Mouse (Mus musculus): ENCODE results near the gene Lemd1. TPM values are rescaled to one million over a fixed set of nuclear protein-coding genes. Genes with fewer than 3 reads are reported as not detected.

Lemd1 gene
- polyA plus RNA-seq, 1 experiment: not detected

DNA sequence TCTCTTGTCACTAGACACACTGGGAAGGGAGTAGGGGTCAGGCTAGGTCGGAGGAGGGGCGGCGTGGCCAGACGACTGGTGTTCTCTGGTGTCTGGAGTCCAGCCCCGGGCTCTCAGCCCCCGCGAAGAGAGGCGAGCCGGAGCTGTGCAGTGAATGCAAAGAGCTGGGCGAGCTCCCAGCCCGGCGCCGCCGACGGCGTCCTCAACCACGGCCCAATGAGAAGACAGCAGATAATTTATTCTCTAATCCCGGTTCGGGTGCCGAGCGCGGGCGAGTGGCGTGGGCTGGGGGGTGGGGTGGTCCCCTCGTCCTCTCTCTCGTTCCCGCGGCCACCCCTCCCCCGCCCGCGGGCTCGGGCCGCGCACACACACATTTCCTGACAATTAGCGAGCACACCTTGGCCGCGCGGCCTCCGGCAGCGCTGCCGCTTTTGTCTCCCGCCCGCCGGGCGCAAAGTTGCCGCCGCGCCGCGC lies 1.2 kb upstream of the Lemd1 start:
- Histone ChIP-seq H3K27ac (ENCODE audit: insufficient read depth, low read depth, low read length) (no peak overlapping the region), H3K4me3 (ENCODE audit: insufficient read depth, low read depth, low read length) (peak overlapping the region; percentile 55), H3K4me1 (ENCODE audit: control insufficient read depth, insufficient read depth, low read length) (no peaks in the 10 kb centered on the region), H3K36me3 (ENCODE audit: control insufficient read depth, insufficient read depth, low read length) (no peaks in the 10 kb centered on the region), H3K27me3 (replicated peaks; ENCODE audit: control insufficient read depth, insufficient read depth, low read length) (peaks cover 2% of the 10 kb centered on the region; the same call in 1 of the 2 replicates)
- no peak for TF ChIP-seq POLR2A (IDR thresholded peaks at IDR 0.05; ENCODE audit: low read depth, low read length)
- no peak for TF ChIP-seq CTCF (conservative IDR thresholded peaks at IDR 0.05; ENCODE audit: insufficient read depth, insufficient read length, low read depth, low read length)
- DNase-seq: peak; percentile 34
- under 1% methylated on average over 50 of the region's 50 CpGs for WGBS

DNA sequence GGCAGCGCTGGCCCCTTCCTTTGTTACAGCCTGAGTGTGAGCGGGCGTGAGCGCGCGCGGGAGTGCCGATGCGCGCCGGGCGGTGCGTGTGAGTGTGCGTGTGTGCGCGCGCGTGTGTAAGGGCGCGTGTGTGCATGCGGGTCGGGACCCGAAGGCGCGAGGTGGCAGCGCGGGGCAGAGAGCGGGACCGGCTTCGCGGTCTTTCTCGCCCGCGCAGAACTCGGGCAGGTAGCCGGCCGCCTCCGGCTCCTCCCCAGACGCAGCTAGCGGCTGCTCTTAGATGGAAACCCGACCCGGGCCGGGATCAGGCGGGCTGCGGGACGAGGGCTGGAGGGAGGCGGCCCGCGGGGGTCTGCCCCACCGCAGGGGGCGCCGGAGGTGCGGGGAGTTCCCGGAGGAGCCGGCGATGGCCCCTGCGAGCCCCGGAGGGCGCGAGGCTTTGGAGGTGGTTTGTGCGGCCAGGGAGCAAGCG lies 574 bp upstream of the Lemd1 start:
- DNase-seq: no peak
- Histone ChIP-seq H3K27me3 (replicated peaks; ENCODE audit: control insufficient read depth, insufficient read depth, low read length) (peaks cover 2% of the 10 kb centered on the region; the same call in 1 of the 2 replicates), H3K4me3 (ENCODE audit: insufficient read depth, low read depth, low read length) (peak overlapping the region; percentile 55), H3K4me1 (ENCODE audit: control insufficient read depth, insufficient read depth, low read length) (no peaks in the 10 kb centered on the region), H3K27ac (ENCODE audit: insufficient read depth, low read depth, low read length) (no peak overlapping the region), H3K36me3 (ENCODE audit: control insufficient read depth, insufficient read depth, low read length) (no peaks in the 10 kb centered on the region)
- TF ChIP-seq POLR2A (IDR thresholded peaks at IDR 0.05; ENCODE audit: low read depth, low read length) (no peak), CTCF (conservative IDR thresholded peaks at IDR 0.05; ENCODE audit: insufficient read depth, insufficient read length, low read depth, low read length) (no peak)
- under 1% methylated on average over 62 of the region's 62 CpGs for WGBS

DNA sequence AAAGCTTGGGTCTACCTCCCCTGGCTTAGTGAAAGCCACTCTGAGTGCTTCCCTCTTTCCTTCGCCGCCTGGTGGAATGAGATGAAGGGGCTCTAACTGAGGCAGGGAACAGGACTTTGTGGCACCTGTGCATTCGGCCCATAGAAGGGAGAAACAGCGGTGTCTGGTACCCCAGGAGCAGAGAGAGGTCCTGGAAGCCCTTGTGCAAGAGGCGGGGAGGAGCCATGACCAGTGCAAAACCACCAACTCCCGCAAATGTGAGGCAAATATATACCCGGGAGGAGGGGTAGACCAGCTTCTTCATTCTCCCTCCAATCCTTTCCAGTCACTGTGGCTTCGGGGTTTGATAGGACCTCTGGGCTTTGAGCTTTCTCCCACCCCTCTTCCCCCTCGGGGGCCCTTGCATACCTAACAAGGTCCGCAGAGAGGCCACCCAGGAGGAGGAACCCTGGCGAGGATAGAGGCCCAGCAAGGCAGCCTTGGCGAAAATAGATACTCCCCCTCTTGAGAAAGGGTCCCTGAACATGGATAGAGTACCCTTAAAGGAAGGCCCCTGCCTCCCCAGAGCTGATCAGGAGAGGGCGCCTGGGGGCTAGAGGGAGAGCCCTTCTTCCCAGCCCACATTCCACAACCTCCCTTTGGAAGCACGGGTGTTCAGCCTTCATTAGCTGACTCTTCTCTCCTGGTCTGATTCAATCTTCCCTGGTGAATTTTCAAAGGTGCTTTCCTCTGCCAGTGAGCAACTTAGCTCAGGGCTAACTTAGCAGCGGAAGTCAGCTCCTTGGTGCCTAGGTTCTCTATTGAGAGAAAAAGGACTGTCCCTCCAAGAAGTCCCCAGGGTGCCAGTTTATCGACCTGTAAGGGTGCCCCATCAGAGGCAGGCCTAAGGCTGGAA lies 802 bp downstream of the Lemd1 start:
- no peak overlapping the region for H3K27ac ChIP-seq (ENCODE audit: insufficient read depth, low read depth, low read length)
- 26% methylated on average over 16 of the region's 16 CpGs for WGBS
- TF ChIP-seq CTCF (conservative IDR thresholded peaks at IDR 0.05; ENCODE audit: insufficient read depth, insufficient read length, low read depth, low read length) (no peak), POLR2A (IDR thresholded peaks at IDR 0.05; ENCODE audit: low read depth, low read length) (no peak)
- no peaks in the 10 kb centered on the region for H3K4me1 ChIP-seq (ENCODE audit: control insufficient read depth, insufficient read depth, low read length)
- H3K36me3 ChIP-seq (ENCODE audit: control insufficient read depth, insufficient read depth, low read length): no peaks in the 10 kb centered on the region
- peaks cover 2% of the 10 kb centered on the region; the same call in 1 of the 2 replicates for H3K27me3 ChIP-seq (replicated peaks; ENCODE audit: control insufficient read depth, insufficient read depth, low read length)
- DNase-seq: no peak
- no peak overlapping the region for H3K4me3 ChIP-seq (ENCODE audit: insufficient read depth, low read depth, low read length)

DNA sequence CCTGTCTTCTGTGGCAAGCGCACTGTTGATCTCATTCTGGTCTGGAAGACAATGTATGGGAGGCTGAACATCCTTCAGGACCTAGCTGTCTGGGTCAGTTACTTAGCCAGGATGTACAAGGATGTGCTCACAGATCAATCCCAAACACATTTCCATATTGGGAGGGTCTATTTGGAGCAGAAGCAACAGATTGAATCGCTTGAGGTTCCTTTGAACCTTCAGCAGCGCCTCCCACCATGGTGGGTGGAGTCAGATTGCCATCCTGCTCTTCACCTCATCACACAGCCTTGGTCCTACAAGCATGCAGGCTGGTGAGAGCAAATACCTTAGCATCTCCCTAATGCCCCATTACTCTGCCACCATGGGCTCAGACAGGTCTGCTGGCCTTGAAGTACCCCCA lies 2.6 kb downstream of the Lemd1 start:
- Histone ChIP-seq H3K4me1 (ENCODE audit: control insufficient read depth, insufficient read depth, low read length) (no peaks in the 10 kb centered on the region), H3K27ac (ENCODE audit: insufficient read depth, low read depth, low read length) (no peak overlapping the region), H3K36me3 (ENCODE audit: control insufficient read depth, insufficient read depth, low read length) (no peaks in the 10 kb centered on the region), H3K27me3 (replicated peaks; ENCODE audit: control insufficient read depth, insufficient read depth, low read length) (peaks cover 2% of the 10 kb centered on the region; the same call in 1 of the 2 replicates), H3K4me3 (ENCODE audit: insufficient read depth, low read depth, low read length) (no peak overlapping the region)
- 66% methylated on average over 3 of the region's 3 CpGs for WGBS
- DNase-seq: no peak
- TF ChIP-seq CTCF (conservative IDR thresholded peaks at IDR 0.05; ENCODE audit: insufficient read depth, insufficient read length, low read depth, low read length) (no peak), POLR2A (IDR thresholded peaks at IDR 0.05; ENCODE audit: low read depth, low read length) (no peak)

DNA sequence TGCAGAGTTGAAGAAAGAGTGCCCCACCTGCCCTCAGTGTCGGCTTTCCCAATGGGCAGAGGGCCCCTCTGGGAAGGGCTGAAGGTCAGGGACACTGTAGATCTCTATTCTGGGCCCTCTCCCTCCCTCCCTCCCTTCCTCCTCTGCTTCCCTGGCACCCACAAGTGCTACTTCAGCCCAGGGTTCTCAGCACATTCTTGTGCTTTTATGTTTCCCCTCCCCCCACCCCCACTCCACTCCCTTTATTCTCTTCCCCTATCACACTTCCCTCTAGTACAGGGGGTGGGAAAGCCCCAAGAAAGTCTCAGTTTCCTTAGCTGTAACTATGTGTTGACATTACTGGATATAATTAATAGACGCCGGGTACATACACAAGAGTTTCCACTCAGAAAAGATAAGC lies 3.4 kb downstream of the Lemd1 start:
- DNase-seq: no peak
- no peaks in the 10 kb centered on the region for H3K4me1 ChIP-seq (ENCODE audit: control insufficient read depth, insufficient read depth, low read length)
- no peak overlapping the region for H3K4me3 ChIP-seq (ENCODE audit: insufficient read depth, low read depth, low read length)
- H3K27me3 ChIP-seq (replicated peaks; ENCODE audit: control insufficient read depth, insufficient read depth, low read length): peaks cover 2% of the 10 kb centered on the region; the same call in 1 of the 2 replicates
- TF ChIP-seq POLR2A (IDR thresholded peaks at IDR 0.05; ENCODE audit: low read depth, low read length): no peak
- TF ChIP-seq CTCF (conservative IDR thresholded peaks at IDR 0.05; ENCODE audit: insufficient read depth, insufficient read length, low read depth, low read length): no peak
- no peak overlapping the region for H3K27ac ChIP-seq (ENCODE audit: insufficient read depth, low read depth, low read length)
- WGBS: 60% methylated on average over 3 of the region's 3 CpGs
- H3K36me3 ChIP-seq (ENCODE audit: control insufficient read depth, insufficient read depth, low read length): no peaks in the 10 kb centered on the region

DNA sequence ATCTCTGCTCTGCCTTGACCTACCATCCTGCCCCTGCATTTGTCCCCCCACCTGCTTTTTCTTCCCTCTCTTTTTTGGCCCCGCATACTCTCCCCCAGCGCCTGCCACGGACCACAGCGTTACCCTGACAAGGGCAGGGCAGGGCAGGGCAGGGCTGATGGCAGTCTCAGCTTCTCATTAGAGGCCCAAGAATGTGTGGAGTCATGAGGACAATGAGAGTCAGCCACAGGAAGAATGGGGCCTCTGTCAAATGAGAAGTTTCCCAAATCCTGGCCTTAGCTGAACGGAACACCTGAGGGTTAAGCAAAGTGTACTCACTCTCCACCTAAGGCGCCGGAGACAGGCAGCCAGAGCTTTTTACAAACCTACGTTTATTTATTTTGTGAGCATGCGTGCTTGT lies 3.9 kb downstream of the Lemd1 start:
- H3K4me1 ChIP-seq (ENCODE audit: control insufficient read depth, insufficient read depth, low read length): no peaks in the 10 kb centered on the region
- 87% methylated on average over 9 of the region's 9 CpGs for WGBS
- H3K4me3 ChIP-seq (ENCODE audit: insufficient read depth, low read depth, low read length): no peak overlapping the region
- no peaks in the 10 kb centered on the region for H3K36me3 ChIP-seq (ENCODE audit: control insufficient read depth, insufficient read depth, low read length)
- TF ChIP-seq POLR2A (IDR thresholded peaks at IDR 0.05; ENCODE audit: low read depth, low read length): no peak
- TF ChIP-seq CTCF (conservative IDR thresholded peaks at IDR 0.05; ENCODE audit: insufficient read depth, insufficient read length, low read depth, low read length): no peak
- H3K27me3 ChIP-seq (replicated peaks; ENCODE audit: control insufficient read depth, insufficient read depth, low read length): peaks cover 2% of the 10 kb centered on the region; the same call in 1 of the 2 replicates
- no peak for DNase-seq
- no peak overlapping the region for H3K27ac ChIP-seq (ENCODE audit: insufficient read depth, low read depth, low read length)

DNA sequence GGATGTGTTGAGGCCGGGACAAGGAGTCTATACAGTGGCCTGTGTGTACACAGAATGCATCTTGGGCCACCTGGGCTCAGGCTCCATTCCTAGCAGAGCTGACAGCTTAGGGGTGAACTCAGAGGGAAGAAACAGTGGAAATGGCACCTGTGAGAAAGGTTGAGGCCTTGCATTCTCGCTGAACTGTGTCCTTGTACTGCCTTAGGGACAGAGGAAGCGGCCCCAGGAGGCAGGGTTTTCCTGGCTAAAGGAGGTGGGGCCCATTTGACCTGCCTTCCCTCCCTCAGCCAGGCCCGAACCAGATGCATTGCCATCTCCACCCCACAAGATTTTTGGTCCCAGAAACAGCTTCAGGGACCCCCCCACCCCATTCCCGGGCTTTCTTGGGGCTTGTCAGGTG lies 4.5 kb downstream of the Lemd1 start:
- Histone ChIP-seq H3K4me1 (ENCODE audit: control insufficient read depth, insufficient read depth, low read length) (no peaks in the 10 kb centered on the region), H3K27me3 (replicated peaks; ENCODE audit: control insufficient read depth, insufficient read depth, low read length) (peaks cover 2% of the 10 kb centered on the region; the same call in 1 of the 2 replicates), H3K4me3 (ENCODE audit: insufficient read depth, low read depth, low read length) (no peak overlapping the region), H3K36me3 (ENCODE audit: control insufficient read depth, insufficient read depth, low read length) (no peaks in the 10 kb centered on the region), H3K27ac (ENCODE audit: insufficient read depth, low read depth, low read length) (no peak overlapping the region)
- DNase-seq: no peak
- TF ChIP-seq POLR2A (IDR thresholded peaks at IDR 0.05; ENCODE audit: low read depth, low read length): no peak
- TF ChIP-seq CTCF (conservative IDR thresholded peaks at IDR 0.05; ENCODE audit: insufficient read depth, insufficient read length, low read depth, low read length): no peak
- WGBS: 71% methylated on average over 5 of the region's 5 CpGs
